Mouse (Mus musculus) MEL (cell line): ENCODE data around the gene Kdr. TPM values are rescaled to one million over a fixed set of nuclear protein-coding genes. Genes with fewer than 3 reads are reported as not detected.

Experiments used
- DNase-seq: peaks from one replicate; pipeline ENCODE4 v3.0.0; 2011; ENCODE audit warnings: low read depth, low spot score
- H3K27ac ChIP-seq: 2 replicates; pipeline ENCODE4 v1.5.1; 2012; ENCODE audit warnings: low read depth, mild to moderate bottlenecking, control low read depth, low read length, moderate library complexity; ENCODE audit not compliant: control insufficient read depth
- H3K27me3 ChIP-seq, 2 experiments: fragments of 150-350 bp in 1 of 2; sonication (generic) in 1 of 2; 2 replicates each; pipeline ENCODE4 v1.6.1; 2012; ENCODE audit warnings: low read length in 2 of 2, mild to moderate bottlenecking in 2 of 2, improper control_type of control experiment in 1 of 2, moderate library complexity in 1 of 2; ENCODE audit not compliant: insufficient read depth in 2 of 2, control insufficient read depth in 1 of 2
- H3K36me3 ChIP-seq, 2 experiments: 2 replicates each; pipeline ENCODE4 v1.6.1; 2012 to 2014; ENCODE audit warnings: low read length in 2 of 2, improper control_type of control experiment in 1 of 2, inconsistent platforms in 1 of 2, mild to moderate bottlenecking in 1 of 2; ENCODE audit not compliant: insufficient read depth in 2 of 2, control insufficient read depth in 1 of 2
- H3K4me1 ChIP-seq, 2 experiments: fragments of 150-350 bp in 1 of 2; sonication (generic) in 1 of 2; 2 replicates each; pipeline ENCODE4 v1.6.1; 2012; ENCODE audit warnings: low read length in 2 of 2, improper control_type of control experiment in 1 of 2, mild to moderate bottlenecking in 1 of 2; ENCODE audit not compliant: insufficient read depth in 2 of 2, control insufficient read depth in 1 of 2
- H3K4me3 ChIP-seq, 2 experiments: fragments of 150-350 bp in 1 of 2; sonication (generic) in 1 of 2; 2 replicates each; pipeline ENCODE4 v1.5.1; 2012; ENCODE audit warnings: low read depth in 2 of 2, low read length in 2 of 2, mild to moderate bottlenecking in 2 of 2, moderate library complexity in 2 of 2, control low read depth in 1 of 2, improper control_type of control experiment in 1 of 2; ENCODE audit not compliant: control insufficient read depth in 1 of 2, insufficient read depth in 1 of 2
- H3K79me2 ChIP-seq: 2 replicates; pipeline ENCODE4 v1.6.1; 2012; ENCODE audit warnings: mild to moderate bottlenecking, low read length, moderate library complexity; ENCODE audit not compliant: control insufficient read depth, poor library complexity, insufficient read depth
- H3K9ac ChIP-seq: 2 replicates; pipeline ENCODE4 v1.6.1; 2012; ENCODE audit warnings: low read depth, mild to moderate bottlenecking, control low read depth, low read length, moderate library complexity; ENCODE audit not compliant: control insufficient read depth, poor library complexity, severe bottlenecking
- H3K9me3 ChIP-seq: fragments of 150-350 bp; sonication (generic); replicated peaks from 2 replicates; pipeline ENCODE4 v1.6.1; 2012; ENCODE audit warnings: mild to moderate bottlenecking, low read length, improper control_type of control experiment, moderate library complexity; ENCODE audit not compliant: insufficient read depth
- CTCF ChIP-seq, 3 experiments: IDR thresholded peaks in 2 of 3; conservative IDR thresholded peaks in 1 of 3; 2 replicates each; pipeline ENCODE4 v1.5.1; 2011 to 2012; ENCODE audit warnings: low read length in 3 of 3, low read depth in 2 of 3, mild to moderate bottlenecking in 2 of 3, improper control_type of control experiment in 1 of 3, inconsistent platforms in 1 of 3, mixed read lengths in 1 of 3, moderate library complexity in 1 of 3; ENCODE audit not compliant: control insufficient read depth in 1 of 3, insufficient read depth in 1 of 3, poor library complexity in 1 of 3, severe bottlenecking in 1 of 3
- E2F4 ChIP-seq: IDR thresholded peaks from 2 replicates; pipeline ENCODE4 v1.6.1; 2011; ENCODE audit warnings: low read depth, low read length, improper control_type of control experiment, borderline replicate concordance
- EP300 ChIP-seq, 2 experiments: IDR thresholded peaks; 2 replicates each; pipeline ENCODE4 v1.6.1; 2011; ENCODE audit warnings: improper control_type of control experiment in 2 of 2, low read length in 2 of 2, low read depth in 1 of 2, mild to moderate bottlenecking in 1 of 2
- ETS1 ChIP-seq: IDR thresholded peaks from 2 replicates; pipeline ENCODE4 v1.6.1; 2012; ENCODE audit warnings: low read depth, mild to moderate bottlenecking, inconsistent platforms, low read length, improper control_type of control experiment, moderate library complexity
- GABPA ChIP-seq: IDR thresholded peaks from 2 replicates; pipeline ENCODE4 v1.6.1; 2012; ENCODE audit warnings: low read depth, mild to moderate bottlenecking, inconsistent platforms, low read length, improper control_type of control experiment, moderate library complexity
- JUND ChIP-seq: IDR thresholded peaks from 2 replicates; pipeline ENCODE4 v1.6.1; 2011; ENCODE audit warnings: low read depth, mild to moderate bottlenecking, improper control_type of control experiment, low read length
- MAFK ChIP-seq: IDR thresholded peaks from 2 replicates; pipeline ENCODE4 v1.6.1; 2011; ENCODE audit warnings: low read depth, mild to moderate bottlenecking, low read length, improper control_type of control experiment, borderline replicate concordance
- MAZ ChIP-seq: IDR thresholded peaks from 2 replicates; pipeline ENCODE4 v1.6.1; 2012; ENCODE audit warnings: low read depth, mild to moderate bottlenecking, inconsistent platforms, low read length, improper control_type of control experiment
- RCOR1 ChIP-seq: IDR thresholded peaks from 2 replicates; pipeline ENCODE4 v1.6.1; 2012; ENCODE audit warnings: low read depth, mild to moderate bottlenecking, inconsistent platforms, low read length, improper control_type of control experiment
- TAL1 ChIP-seq: IDR thresholded peaks from 2 replicates; pipeline ENCODE4 v1.6.1; 2012; ENCODE audit warnings: mild to moderate bottlenecking, inconsistent platforms, low read length, moderate library complexity, mixed read lengths
- TCF12 ChIP-seq: IDR thresholded peaks from 2 replicates; pipeline ENCODE4 v1.6.1; 2014; ENCODE audit warnings: low read depth, mild to moderate bottlenecking, inconsistent platforms, low read length, improper control_type of control experiment, moderate library complexity
- UBTF ChIP-seq: IDR thresholded peaks from 2 replicates; pipeline ENCODE4 v1.6.1; 2012; ENCODE audit warnings: low read depth, mild to moderate bottlenecking, inconsistent platforms, low read length, improper control_type of control experiment, moderate library complexity, borderline replicate concordance; ENCODE audit not compliant: insufficient read depth
- USF1 ChIP-seq: IDR thresholded peaks from 2 replicates; pipeline ENCODE4 v1.6.1; 2014; ENCODE audit warnings: low read depth, mild to moderate bottlenecking, inconsistent platforms, low read length, improper control_type of control experiment, moderate library complexity
- USF2 ChIP-seq, 2 experiments: IDR thresholded peaks; 2 replicates each; pipeline ENCODE4 v1.6.1; 2011 to 2012; ENCODE audit warnings: improper control_type of control experiment in 2 of 2, low read length in 2 of 2, borderline replicate concordance in 1 of 2, inconsistent platforms in 1 of 2, low read depth in 1 of 2, mild to moderate bottlenecking in 1 of 2; ENCODE audit not compliant: insufficient read depth in 1 of 2
- ZC3H11A ChIP-seq: IDR thresholded peaks from 2 replicates; pipeline ENCODE4 v1.6.1; 2012; ENCODE audit warnings: low read depth, mild to moderate bottlenecking, inconsistent platforms, low read length, improper control_type of control experiment
- ZKSCAN1 ChIP-seq: IDR thresholded peaks from 2 replicates; pipeline ENCODE4 v1.6.1; 2012; ENCODE audit warnings: low read depth, mild to moderate bottlenecking, inconsistent platforms, low read length, improper control_type of control experiment, moderate library complexity
- ZMIZ1 ChIP-seq: IDR thresholded peaks from 2 replicates; pipeline ENCODE4 v1.6.1; 2012; ENCODE audit warnings: low read depth, mild to moderate bottlenecking, inconsistent platforms, low read length, improper control_type of control experiment, moderate library complexity
- polyA plus RNA-seq, 2 experiments: library from polyadenylated mRNA; stranded (reverse) in 1 of 2; unstranded in 1 of 2; fragments of >175 nt in 1 of 2; fragments of >200 nt in 1 of 2; gene quantifications; 2 replicates each; pipeline versions ENCODE4 v1.2.1 to v1.2.4; 2012; ENCODE audit warnings: low replicate concordance in 2 of 2, low read depth in 1 of 2; ENCODE audit not compliant: insufficient read length in 2 of 2, insufficient read depth in 1 of 2, missing spikeins in 1 of 2
- total RNA-seq: library from RNA; depleted of rRNA; stranded (reverse); fragments of 300-350 nt; gene quantifications from 2 replicates; pipeline ENCODE4 v1.2.3, GENCODE M21; 2012

Kdr gene
- total and polyA plus RNA-seq, 3 experiments, result 0.06 TPM; not detected in 2

DNA sequence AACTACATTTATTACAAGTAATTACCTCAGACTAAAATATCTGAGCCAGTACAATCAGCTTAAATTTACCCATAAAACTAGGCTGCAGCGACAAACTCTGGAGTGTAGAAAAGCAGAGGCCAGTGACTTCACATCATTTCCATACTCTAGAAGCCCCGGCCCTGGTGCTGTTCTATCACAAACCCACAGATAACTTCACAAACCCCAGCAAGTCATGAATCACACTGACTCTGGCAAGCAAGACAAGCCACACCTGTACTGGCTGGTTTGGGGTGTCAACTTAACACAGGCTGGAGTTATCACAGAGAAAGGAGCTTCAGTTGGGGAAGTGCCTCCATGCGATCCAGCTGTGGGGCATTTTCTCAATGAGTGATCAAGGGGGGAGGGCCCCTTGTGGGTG, 18.4 kb downstream of the Kdr start:
- peaks cover 0 to 20% of the 10 kb centered on the region in 2 experiments; a peak in 2 of 4 replicates for H3K4me1 ChIP-seq
- no peaks in the 10 kb centered on the region for H3K79me2 ChIP-seq
- H3K4me3 ChIP-seq, result no peak overlapping the region
- peaks cover 0 to 3% of the 10 kb centered on the region in 2 experiments; a peak in 2 of 4 replicates for H3K27me3 ChIP-seq
- peaks cover 0 to 12% of the 10 kb centered on the region in 2 experiments; a peak in 2 of 4 replicates for H3K36me3 ChIP-seq
- H3K9me3 ChIP-seq, result no peaks in the 10 kb centered on the region
- no peak overlapping the region for H3K27ac ChIP-seq
- H3K9ac ChIP-seq, result no peak overlapping the region
- peak in 1 of 2 experiments; percentile 43; a peak in 1 of 4 replicates for TF ChIP-seq EP300 (IDR thresholded peaks at IDR 0.05; ENCODE audit: low read depth in 1 of 2, low read length in 2 of 2)
- TF ChIP-seq GABPA, result no peak
- DNase-seq, result peak; percentile 62

DNA sequence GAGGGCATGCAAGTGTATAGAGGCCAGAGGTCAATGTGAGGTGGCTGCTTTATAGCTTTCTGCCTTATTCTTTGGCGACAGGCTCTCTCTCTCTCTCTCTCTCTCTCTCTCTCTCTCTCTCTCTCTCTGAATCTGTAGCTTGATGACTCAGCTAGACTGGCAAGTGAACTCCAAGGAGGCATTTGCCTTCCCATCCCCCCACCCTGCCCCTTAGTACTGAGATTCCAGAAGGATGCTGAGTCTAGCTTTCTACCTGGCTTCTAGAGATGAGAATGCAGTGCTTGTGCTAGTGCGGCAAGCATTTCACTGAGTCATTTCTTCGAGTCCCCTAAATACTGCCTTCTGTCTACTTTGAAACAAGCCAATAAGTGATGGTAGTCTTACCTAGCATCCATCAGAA, 21.7 kb downstream of the Kdr start:
- TF ChIP-seq UBTF (no peak), RCOR1 (no peak), EP300 (IDR thresholded peaks at IDR 0.05; ENCODE audit: low read depth in 1 of 2, low read length in 2 of 2) (no peak), TAL1 (no peak), ZKSCAN1 (no peak), E2F4 (no peak), USF1 (no peak), MAFK (no peak), ZMIZ1 (no peak), GABPA (no peak), TCF12 (no peak), ETS1 (no peak), ZC3H11A (no peak), USF2 (IDR thresholded peaks at IDR 0.05; ENCODE audit: borderline replicate concordance in 1 of 2, insufficient read depth in 1 of 2, low read depth in 1 of 2, low read length in 2 of 2) (no peak), JUND (no peak), CTCF (IDR thresholded peaks at IDR 0.05 in 2 of 3, conservative IDR thresholded peaks at IDR 0.05 in 1 of 3; ENCODE audit: control insufficient read depth in 1 of 3, insufficient read depth in 1 of 3, low read depth in 2 of 3, low read length in 3 of 3, poor library complexity in 1 of 3, severe bottlenecking in 1 of 3) (no peak), MAZ (no peak)
- H3K9ac ChIP-seq, result no peak overlapping the region
- H3K36me3 ChIP-seq, result peaks cover 0 to 6% of the 10 kb centered on the region in 2 experiments; a peak in 2 of 4 replicates
- H3K27me3 ChIP-seq, result peaks cover 2 to 3% of the 10 kb centered on the region in 2 experiments
- peaks cover 0 to 9% of the 10 kb centered on the region in 2 experiments; a peak in 2 of 4 replicates for H3K4me1 ChIP-seq
- no peak overlapping the region for H3K4me3 ChIP-seq
- no peak overlapping the region for H3K27ac ChIP-seq
- no peaks in the 10 kb centered on the region for H3K79me2 ChIP-seq
- DNase-seq, result no peak
- H3K9me3 ChIP-seq, result no peaks in the 10 kb centered on the region
